Mouse (Mus musculus) retina, embryonic 14.5 days (tissue): ENCODE results near the gene Rag1.

Source experiments
- DNase-seq: peaks from one replicate; pipeline ENCODE4 v3.0.0-alpha.2; 2015; ENCODE audit warnings: low spot score

Rag1 gene

DNA sequence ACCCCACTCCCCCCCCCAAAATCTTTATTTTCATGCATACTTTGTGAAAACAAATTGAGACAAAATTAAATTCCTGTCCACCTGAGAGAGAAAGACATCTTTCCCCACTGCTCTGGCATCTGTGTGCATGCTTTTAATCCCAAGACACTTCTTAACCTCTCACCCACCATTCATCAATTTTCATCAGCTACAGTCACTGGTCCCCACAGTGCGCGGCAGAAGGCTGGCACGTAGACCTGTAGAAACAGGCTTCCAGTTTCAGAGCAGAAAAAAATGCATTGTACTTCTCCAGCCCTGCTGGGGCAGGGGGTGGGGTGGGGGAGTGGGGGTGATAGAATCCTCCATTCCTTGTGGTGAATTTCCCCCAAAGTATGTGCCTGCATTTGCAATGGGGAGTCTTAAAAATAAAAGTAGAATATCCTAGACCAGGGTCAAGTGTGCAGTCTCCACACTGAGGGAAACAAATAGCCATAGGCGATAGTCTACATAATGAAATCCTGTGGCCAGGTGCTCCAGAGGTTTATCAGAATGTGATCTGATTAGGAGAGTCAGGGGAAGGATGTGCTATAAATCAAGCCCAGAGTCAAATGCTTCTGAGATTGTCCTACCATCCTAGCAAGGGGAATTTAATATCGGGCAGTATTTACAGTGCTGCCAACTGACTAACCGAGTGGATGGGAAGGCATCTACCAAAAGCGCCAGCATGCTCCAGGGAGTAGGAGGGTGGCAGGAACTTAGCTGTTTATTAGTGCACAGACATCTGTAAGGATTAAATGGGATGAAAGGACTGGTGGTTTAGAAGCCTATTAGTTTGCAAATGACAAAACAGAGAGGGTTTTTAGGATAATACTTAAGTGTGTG is 10.1 kb downstream of the Rag1 start:
- DNase-seq: no peak

DNA sequence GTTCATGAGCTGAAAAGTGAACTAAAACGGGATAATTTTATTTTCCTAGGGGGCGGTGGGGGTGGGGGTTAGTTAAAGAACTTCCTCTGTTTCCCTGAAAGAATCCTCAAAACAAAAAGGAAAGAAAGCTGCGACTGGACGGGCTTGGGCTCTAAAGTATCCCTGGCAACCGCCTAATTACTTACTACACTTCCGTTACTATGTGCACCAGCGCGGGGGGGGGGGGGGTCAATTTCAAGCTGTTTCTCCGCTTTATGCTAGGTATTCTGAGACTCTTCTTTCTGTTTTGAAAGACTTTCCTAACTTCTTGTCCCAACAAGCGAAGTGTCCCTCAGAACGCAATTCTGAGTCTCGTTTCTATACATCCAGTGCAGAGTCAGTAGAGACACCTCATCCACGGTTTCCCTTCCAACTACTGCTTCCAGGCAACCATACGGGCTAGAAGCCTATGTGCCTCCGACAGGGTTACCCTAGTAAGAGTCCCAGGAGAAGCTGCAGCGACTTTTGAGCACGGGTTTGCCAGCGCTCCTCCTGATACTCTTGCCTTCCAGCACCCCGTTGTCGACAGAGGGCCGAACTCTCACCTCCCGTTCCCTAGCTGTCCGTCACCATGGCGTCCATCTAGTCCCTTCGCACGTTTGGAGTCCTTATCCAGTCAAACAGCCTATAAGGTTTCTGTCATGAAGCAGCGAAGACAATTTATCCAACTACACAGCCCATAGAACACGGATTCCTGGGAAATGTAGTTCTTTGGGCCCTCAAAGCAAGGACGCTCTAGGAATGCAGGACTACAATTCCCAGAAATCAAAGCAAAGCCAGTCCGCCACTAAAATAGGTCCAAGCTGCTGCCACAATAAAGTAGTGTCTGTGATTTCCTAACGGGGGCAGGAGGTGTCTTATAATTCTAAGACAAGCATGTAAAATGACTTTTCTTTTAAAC is 20.7 kb downstream of the Rag1 start:
- DNase-seq: peak; percentile 98

DNA sequence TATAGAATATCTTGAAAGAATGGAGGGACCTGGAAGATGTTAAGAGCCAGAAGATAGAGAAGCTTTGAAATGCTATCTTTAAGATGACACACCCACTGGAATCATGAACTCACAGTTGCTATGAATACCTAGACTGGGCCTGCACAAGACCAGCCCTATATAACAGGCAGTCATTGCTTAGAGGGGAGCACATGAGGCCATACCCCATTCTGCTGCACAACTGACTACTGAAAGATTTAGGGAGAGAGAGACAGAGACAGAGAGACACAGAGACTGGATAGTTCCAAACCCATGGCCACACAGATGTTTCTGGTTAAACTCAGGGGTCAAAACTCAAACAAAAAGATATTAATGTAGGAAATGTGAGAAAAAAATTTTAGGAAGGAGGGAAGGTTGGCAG is 22.1 kb downstream of the Rag1 start:
- no peak for DNase-seq

DNA sequence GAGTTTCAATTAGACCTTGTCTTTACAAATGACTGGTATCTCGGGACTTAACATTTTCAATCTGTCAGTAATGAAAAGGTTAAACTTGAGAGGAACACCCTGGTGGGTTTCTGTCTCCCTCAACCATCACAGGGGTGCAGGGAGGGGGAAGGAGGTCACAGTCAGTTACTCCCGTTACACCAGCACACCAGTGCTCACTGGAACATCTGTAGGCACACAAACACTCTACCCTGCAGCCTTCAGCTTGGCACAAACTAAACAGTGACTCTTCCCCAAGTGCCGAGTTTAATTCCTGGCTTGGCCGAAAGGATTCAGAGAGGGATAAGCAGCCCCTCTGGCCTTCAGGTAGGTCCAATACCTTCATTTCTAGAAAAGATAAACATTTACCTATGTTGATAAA is 24.8 kb downstream of the Rag1 start, which contains the start of gene Rag2:
Rag2 (plus strand) TSS at position 193 of the 400 bp plus-strand sequence.
- no peak for DNase-seq

DNA sequence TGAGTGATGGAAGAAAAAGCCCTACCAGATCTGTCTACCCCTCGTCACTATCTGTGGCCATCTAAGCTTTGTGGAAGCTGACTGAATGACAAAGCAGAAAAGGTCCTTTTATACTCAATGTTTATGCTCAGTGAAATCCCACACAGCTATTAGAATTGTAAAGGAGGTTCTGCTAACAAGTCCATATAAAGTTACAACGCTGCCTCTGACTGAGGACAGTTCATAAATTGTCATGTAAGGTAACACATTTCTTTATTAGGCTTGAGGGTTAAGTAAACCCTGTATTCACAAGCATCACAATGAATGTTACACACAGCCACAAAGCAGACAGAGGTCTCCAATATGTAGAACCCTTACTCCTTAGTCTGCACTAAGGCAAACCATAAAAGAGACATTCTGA is 25.3 kb downstream of the Rag1 start:
- no peak for DNase-seq

DNA sequence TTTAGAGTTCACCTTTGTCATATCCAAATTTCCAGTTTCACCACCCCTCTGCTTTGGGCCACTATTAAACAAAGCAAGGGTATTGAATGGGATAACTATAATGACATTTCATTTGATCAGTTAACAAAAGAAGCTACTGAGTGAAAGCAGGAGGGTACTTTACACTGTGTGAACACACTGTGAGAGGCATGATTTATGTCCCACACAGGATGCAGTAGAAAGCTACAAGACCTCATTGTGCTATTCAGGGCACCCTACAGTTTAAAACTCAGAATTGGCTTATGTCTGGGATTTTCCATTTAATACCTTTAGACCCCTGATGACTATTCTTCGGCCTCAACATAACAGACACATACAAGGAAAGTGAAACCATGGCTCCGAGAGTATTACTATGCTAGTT is 26.3 kb downstream of the Rag1 start:
- no peak for DNase-seq

DNA sequence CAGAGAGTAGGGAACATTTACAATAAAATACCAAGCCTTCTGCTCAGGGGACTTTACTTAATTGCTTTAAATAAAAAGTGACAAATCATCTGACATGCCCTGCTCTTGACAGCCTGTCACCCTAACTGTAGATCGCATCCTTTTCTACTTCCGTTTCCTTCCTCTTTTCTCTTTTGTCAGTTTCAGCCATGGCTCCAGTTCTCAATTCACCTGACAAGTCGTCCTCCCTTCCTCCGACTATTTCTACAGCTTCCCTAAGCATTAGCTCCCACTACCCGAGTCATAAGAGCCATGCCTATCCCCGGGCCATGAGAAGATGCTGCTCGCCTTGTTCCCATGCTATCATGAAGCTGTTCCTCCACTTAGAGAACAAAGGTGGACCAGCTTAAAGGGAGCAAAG is 27.7 kb downstream of the Rag1 start:
- no peak for DNase-seq

DNA sequence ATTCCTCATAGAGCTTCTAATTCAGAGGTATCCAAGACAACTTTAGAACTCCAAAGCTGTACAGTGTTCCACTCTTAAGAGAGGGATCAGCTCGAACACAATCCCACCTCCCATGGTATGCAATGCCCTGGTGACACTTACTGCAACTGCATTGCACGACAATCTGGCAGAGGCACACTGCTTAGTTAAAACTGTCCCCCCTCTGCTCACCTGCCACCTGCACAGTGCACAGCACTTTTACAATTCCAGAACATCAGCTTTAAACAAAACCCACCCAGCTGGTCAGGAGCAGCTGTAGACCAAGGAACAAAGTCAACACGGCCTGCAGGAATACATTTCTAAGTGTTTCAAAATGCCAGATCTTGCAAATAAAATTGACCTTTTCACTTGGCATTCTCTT is 28.4 kb downstream of the Rag1 start:
- DNase-seq: no peak

DNA sequence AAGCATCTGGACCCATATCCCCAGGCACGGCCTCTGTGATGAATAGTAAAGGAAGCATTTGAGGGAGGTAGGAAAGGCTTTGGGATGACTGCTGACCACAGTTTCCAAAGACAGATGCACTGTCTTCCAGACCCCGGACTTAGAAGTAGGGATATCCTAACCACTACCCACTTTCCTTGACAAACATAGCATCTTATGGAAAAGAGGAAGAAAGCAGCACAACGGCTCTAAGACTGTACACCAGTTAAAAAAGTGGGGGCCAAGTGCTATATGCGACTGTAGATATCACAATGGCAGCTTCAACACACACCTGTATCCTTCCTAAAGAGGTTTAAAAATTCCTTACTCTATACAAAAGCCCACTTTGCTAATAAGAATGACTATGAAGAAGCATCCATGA is 30.9 kb downstream of the Rag1 start:
- DNase-seq: no peak

DNA sequence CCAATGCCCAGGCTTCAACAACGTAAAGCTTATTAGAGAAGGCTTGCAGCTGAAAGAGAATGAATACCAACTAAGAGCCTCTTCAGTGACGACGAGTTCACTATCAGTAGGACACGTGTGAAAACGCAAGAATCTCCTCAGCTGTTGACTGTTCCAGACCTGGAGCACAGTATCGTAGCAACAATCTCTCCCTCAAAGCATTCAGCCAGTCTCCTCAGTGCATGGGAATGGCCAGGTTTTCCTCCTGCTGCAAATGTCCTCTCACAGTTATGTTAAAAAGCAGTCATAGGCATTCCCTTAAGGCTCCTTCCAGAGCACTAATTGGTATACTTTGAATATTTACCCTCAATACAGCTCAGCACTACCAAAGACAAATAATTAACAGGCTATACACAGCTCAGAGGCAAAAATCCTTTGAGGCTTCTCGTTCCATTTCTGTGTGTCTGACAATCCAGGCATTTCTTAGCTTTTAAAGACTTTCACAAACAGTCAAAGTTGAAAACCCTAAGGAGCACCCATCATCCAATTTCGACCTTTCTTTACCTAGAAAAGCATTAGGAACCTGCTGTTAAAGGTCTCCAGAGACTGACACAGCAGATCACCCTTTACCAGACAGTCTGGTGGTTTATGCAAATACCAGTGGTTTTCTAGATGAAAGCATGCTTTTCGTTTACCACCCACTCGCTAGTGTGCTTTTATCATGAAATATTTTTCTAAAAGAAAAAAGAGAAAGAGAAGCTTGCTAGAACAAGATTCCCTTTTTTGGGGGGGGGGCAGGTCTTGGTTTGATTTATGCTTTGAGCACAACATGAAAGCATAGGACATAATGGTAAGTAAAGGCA is 33.6 kb downstream of the Rag1 start:
- DNase-seq: no peak

DNA sequence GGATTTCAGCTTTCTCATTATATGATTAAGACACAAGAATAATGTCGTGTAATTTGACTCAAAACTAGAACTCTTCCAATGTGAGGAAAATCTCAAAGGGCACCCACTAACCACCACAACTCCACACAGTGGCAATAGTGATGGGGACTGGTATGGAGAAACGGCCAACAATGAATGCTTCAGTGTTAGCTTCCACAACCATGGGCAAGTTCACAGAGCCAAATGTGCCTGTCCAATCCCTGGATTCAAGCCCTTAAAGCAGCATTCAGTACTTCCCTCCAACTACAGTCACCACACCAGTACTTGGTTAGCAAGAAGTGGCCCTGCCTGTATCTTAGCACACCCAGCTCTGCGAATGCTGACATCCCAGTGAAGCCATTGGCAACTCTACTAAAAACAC is 38.4 kb downstream of the Rag1 start:
- no peak for DNase-seq

DNA sequence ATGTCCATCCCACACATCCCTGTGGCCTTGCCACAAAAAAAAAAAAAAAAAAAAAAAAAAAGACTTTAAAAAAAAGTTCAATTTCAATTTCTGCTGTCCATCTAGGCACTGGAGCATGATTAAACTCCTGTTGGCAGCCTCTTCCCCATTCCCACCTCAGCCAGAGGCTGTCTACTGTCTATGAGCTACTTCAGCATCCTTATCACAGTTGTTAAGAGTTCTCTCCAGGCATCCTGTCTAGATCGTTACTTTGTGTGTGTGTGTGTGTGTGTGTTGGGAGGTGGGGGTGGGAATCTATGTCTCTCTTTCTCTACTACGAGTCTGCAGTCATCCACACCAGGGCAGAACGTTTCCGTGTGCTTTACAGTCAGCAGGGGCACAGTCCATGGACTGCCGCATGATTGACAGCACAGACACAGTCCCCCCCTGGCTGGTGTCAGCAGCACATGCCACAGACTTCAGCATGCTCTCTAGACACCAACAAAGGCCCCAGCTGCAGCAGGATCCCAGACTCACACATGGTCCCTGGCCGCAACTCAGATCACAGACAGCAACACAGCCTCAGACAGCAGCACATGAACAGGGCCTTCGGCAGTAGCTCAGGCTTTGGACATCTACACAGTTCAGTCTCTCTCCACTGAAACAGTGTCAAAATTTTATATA is 40.9 kb downstream of the Rag1 start:
- peak; percentile 72 for DNase-seq

DNA sequence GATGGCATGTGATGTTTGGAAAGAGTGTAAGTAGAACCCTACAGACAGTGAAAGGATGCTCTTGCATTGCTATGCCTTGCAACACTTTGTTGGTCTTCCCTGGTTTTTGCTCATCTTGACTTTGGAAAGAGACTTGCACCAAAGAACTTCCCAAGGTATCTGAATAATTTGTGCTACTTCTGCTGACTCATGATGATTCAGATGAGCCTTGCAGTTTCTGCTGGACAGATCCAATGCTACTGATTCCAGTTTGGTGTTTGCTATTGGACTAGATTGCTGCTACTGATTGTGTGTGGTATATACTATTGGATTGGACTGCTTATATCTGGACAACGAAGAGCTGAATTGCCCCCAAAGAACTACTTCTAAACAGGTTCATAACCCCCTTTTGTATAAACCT is 46.2 kb downstream of the Rag1 start:
- no peak for DNase-seq

DNA sequence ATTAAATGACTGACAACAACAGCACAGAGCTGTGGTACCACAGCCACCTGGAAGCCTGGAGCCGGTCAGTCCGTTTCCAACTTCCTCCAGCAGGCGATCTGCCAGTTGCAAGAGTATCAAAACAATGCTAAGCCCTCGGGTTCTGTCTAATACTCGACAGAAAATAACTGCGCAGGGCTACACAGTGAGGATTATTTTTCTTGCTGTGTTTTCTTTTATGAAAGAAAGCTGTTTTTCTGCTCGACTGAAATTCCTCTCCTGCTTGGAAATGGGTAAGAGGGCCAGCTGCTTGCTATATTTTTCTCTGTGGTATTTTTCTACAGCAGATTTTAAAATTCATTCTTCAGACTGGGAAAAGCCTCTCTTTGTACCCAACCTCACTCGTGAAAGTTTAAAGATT is 48.6 kb downstream of the Rag1 start:
- DNase-seq: no peak

DNA sequence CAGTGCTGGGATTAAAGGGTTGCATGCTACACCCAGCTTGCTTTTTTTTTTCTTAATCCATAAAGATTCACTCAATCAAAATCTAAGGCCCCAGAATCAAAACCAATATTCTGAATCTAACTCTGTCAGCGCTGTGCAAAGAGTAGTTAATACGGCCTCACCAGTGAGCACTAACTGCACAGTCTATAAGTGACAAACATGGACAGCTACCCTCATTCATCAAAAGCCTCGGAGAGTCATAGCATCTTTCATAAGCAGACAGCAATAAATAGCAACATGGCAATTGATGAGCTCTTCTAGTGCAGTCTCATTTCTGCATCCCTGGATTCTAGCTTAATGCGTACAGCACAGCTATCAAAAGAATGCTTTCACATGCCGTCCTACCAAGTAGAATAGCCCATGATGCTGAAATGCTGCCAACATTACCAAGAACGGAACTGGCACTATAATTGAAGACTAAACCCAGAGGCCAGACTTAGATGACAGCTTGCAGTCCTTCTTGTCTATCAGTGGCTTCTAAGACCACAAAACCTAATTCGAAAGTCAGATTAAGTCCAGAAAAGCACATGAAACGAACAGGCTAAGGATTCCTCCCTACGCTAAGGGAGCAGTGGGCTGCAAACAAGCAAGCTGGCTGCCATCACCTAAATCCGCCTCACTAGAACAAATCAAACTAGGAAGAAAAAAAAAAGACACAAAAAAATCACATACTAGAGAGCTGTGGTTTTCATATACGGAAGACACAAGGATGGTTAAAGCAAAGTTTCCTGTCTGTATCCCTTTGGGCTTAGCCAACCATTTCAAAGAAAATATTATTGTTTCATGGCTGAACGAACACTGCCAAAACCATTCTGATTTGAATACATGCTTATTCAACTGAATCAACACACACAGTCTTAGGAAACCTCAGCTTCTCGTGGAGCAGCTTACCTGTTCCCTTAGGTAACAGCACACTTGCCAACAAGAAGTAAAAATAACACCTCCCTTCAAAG is 50.8 kb downstream of the Rag1 start:
- DNase-seq: peak; percentile 49

DNA sequence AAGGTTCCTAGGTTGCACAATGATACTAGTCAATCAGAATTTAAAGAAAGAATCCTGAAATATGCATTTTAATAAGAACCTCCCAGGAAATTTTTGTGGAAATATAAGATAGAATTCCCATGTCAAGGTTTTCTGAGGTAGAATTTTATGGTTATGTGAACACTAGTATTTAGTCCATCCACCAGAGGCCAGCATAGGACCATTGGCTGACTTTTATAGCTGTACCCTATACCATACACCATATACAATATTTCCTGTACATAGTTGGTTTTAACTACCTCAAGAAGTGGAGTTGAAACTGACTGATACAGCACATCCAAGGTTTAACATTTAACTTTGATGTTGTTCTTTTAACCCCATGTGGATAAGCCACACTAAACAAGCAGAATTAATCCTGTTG is 52.1 kb downstream of the Rag1 start:
- peak; percentile 54 for DNase-seq

DNA sequence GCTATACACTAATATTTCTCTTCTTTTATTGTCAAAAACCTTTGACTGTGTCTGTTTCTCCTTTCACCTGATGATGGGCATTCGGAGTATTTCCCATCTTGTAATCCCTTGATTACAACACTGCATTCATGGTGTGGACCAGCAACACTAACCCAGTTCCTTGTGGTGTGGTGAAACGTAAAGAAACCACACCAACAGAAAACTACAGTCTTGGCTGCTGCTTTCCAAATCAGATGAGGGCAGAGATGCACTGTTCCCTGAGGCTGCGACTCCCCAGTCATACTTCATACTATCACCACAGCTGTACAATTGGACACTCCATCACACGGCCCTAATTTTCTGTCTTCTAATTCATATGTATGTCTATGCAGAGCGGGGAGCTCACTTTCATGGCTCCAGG is 54.6 kb downstream of the Rag1 start:
- no peak for DNase-seq

DNA sequence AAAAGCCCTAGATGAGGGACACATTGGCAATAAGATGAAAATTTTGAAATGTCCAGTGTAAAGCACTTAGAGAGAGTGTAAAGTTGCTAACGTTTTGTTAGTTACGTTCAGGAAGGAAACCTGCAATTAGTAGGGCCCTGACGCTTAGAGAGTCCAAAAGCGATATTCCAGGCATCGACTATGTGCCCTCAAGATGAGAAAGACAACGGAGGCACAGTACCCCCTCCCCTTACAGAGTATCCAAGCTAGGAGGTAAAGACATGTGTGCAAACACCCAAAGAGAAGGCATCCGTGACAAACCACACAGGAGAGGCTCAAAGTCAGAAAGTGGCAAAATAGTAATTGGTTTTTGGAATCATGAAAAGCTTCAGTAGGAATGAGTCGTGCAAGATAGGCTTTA is 56.4 kb downstream of the Rag1 start:
- no peak for DNase-seq

DNA sequence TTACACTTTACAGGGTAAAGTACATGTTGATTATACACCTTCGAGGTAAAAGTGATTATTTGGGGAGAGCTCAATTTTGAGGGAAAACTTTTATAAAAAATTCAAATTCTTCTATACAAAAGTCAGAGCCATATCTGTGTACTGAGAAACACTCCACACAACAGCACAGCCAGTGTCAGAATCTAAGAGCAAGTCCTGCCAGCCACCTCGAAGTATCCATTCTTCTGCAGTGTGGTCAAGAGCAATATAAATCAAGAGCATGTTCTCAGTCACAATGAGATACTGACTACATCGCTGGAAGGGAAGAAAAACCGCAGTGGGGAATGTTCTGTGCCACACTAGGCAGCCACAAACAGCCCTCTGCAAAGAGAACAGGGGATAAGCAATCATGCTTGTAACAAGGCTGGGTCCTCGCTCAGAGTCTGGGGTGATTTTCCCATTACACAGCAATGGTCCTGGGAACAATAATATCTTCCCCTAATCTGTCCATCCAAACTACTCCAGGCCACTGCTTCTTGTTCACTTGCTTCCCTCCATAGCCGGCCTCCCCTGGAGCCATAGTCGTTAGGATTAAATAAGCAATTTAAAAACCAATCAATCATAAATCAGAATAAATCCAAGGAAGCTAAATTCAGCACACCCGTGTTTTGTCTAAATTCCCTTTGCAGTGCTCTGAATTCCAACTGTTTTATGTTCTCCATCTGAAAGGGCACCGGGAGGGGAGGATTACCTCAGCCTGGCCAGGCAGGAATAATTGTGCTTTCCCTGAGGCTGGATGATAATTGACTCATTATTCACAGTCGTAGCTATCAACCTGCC is 57.1 kb downstream of the Rag1 start:
- peak; percentile 84 for DNase-seq
